Mouse (Mus musculus): ENCODE results near the gene Gpr152. TPM values are rescaled to one million over a fixed set of nuclear protein-coding genes. Genes with fewer than 3 reads are reported as not detected.
A peak's percentile ranks its signal among the peaks of the same experiment; 100 is the strongest.

The Gpr152 gene
- total RNA-seq, 1 experiment from 2014 or later: not detected

- peak; percentile 94 for ATAC-seq (replicated peaks; ENCODE audit: insufficient number of reproducible peaks, low FRiP score, low TSS enrichment, poor library complexity, severe bottlenecking)
Measured at GRCm38 (mm10) chr19:4162646-4163542, 23.3 kb downstream of the Gpr152 start, which contains the start of gene Rps6kb2. Gene Rps6kb2 (minus strand): TSS chr19:4163354.

DNA sequence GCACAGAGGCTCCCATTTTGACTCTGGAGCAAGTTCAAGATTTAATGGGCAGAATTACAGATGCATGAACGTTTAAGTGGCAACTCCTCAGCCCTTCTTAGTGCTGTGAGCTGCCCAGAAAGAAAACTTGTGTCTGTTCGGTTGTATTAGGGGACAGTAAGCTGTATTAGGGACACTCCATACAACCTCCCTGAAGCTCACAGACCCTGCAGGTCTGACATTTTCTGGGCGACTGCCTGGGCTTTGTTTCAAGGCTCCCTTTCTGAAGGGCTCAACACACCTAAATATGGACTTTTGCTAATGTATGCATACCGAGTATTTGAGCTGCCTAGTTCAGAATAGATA is 23.9 kb downstream of the Gpr152 start:
- ATAC-seq (replicated peaks; ENCODE audit: insufficient number of reproducible peaks, low FRiP score, low TSS enrichment, poor library complexity, severe bottlenecking): no peak

DNA sequence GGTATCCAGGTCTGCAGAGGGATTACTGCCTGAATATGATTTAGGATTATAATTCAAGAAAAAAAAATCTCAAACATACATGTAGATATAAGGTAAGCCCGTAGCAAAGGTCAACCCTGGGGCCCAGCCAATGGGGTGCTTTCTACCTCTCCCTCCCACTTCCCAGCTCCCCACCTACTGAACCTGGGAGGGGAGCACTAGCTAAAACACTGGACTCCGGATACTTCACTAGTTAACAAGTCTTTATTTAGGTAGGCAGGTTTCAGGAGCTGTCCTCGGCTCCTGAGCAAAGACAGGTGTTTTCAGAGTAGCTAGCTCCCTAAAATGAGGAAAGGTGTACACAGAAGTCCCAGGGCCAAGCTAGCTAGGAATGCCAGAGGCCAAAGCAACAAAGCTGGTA is 24.5 kb downstream of the Gpr152 start:
- ATAC-seq (replicated peaks; ENCODE audit: insufficient number of reproducible peaks, low FRiP score, low TSS enrichment, poor library complexity, severe bottlenecking): no peak

GRCm38 (mm10) chr19:4164721-4165120 is 25.1 kb downstream of the Gpr152 start:
- ATAC-seq (replicated peaks; ENCODE audit: insufficient number of reproducible peaks, low FRiP score, low TSS enrichment, poor library complexity, severe bottlenecking): no peak

- ATAC-seq (replicated peaks; ENCODE audit: insufficient number of reproducible peaks, low FRiP score, low TSS enrichment, poor library complexity, severe bottlenecking): no peak
Measured at GRCm38 (mm10) chr19:4166678-4167476, 27.3 kb downstream of the Gpr152 start.

DNA sequence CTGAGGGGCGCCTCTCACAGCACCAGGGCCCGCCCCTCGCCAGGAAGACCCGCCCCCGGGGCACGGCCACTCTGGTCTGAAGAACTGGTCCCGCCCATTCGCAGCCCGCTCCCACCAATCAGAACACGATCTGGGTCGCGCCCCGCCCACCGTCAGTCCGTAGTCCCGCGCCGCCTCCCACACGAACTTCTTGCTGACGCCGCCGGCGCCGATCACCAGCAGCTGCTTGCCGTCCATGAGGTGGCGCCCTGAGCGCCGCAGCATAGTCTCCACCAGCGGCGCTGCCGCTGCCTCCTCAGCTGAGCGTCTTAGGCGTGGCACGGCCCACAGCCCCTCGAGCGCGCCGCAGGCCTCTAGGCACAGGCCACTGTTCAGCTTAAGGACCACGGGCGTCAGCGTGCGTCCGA is 29.8 kb downstream of the Gpr152 start:
- ATAC-seq (replicated peaks; ENCODE audit: insufficient number of reproducible peaks, low FRiP score, low TSS enrichment, poor library complexity, severe bottlenecking): peak; percentile 88

DNA sequence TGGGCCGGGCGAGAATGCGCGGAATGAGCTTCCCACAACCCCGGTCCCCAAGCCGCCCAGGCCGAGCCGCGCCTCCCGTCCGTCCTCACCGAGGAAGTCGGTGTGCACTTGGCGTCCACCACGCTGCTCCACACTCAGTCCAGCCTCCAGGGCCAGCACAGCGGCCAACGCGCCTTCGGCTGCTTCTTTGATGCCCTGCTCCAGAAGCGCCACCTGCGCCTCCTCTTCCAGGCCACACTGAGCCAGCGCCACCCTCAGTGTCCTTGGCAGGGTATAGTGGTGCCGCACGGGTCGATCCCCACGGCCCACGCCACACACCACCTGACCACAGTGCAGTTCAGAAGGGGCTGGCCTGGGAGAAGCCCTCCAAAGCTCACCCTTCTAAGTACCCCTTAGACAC is 30.2 kb downstream of the Gpr152 start:
- no peak for ATAC-seq (replicated peaks; ENCODE audit: insufficient number of reproducible peaks, low FRiP score, low TSS enrichment, poor library complexity, severe bottlenecking)

GRCm38 (mm10) chr19:4170723-4171392 is 31.3 kb downstream of the Gpr152 start:
- ATAC-seq (replicated peaks; ENCODE audit: insufficient number of reproducible peaks, low FRiP score, low TSS enrichment, poor library complexity, severe bottlenecking): no peak

DNA sequence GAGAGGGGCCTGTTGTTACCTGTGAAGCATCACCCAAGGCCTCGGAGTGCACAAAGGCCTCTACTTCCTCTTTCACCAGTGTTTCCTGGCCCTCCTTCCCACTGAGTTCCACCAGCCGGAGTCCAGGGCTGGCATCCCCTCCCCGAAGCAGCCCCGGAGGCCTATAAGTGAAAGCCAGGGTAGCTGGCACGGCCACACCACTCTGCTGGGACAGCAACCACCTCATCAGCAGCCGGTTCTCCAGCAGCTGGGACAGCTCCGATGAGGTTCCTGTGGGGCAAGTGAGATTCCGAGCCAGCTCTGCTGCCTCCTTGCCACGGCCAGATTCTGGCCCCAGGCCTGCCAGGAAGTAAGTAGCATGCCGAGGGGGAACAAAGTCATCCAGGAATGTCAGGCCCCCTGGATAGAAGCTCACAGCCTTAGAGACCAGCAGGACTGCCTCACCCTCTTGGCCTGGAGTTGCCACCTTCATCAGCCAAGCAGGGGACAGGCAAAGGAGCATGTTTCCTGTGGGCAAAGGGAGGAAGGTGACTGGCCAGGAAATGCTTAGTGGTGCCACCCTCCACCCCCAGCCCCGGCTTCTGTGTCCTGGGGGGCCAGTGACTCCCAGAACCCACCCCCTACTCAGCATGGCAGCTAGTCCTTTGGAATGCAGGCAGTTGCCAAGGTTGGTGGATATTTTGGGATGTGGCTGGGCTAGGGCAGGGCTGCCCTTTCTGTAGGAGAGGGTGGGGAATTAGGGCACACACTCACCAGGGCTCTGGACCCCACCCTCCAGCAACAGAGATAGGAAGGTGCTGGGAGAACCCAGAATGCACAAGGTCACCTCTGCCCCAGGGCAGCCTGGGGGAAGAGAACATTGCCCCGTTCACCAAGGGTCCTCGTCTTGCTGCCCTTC is 32.1 kb downstream of the Gpr152 start:
- ATAC-seq (replicated peaks; ENCODE audit: insufficient number of reproducible peaks, low FRiP score, low TSS enrichment, poor library complexity, severe bottlenecking): peak; percentile 9; the same call in 1 of the 2 replicates

- ATAC-seq (replicated peaks; ENCODE audit: insufficient number of reproducible peaks, low FRiP score, low TSS enrichment, poor library complexity, severe bottlenecking): no peak
Measured at GRCm38 (mm10) chr19:4172925-4173324, 33.3 kb downstream of the Gpr152 start.

GRCm38 (mm10) chr19:4175368-4175947 is 35.9 kb downstream of the Gpr152 start, which contains the start of gene Carns1:
Gene Carns1 (minus strand): TSS chr19:4175479.
- no peak for ATAC-seq (replicated peaks; ENCODE audit: insufficient number of reproducible peaks, low FRiP score, low TSS enrichment, poor library complexity, severe bottlenecking)

- no peak for ATAC-seq (replicated peaks; ENCODE audit: insufficient number of reproducible peaks, low FRiP score, low TSS enrichment, poor library complexity, severe bottlenecking)
Measured at GRCm38 (mm10) chr19:4180411-4180810, 40.8 kb downstream of the Gpr152 start.

DNA sequence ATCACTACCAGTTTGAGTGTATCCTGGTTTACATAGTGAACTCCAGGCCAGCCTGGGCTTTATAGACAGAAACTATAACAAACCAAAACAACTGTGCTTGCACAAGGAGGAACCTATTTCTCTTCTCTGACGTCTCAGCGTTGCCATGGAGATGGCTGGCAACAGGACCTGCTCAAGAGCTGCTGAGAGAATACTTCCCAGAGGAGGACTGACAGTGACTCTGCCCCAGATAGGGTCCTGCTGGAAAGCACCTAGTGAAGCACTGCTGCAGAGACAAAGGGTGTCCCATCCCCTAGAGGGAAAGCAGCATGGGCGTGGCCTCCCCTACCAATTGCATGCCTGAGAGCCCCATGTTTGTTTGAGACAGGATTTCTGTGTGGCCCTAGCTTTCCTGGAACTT is 42.3 kb downstream of the Gpr152 start:
- ATAC-seq (replicated peaks; ENCODE audit: insufficient number of reproducible peaks, low FRiP score, low TSS enrichment, poor library complexity, severe bottlenecking): peak; percentile 88

DNA sequence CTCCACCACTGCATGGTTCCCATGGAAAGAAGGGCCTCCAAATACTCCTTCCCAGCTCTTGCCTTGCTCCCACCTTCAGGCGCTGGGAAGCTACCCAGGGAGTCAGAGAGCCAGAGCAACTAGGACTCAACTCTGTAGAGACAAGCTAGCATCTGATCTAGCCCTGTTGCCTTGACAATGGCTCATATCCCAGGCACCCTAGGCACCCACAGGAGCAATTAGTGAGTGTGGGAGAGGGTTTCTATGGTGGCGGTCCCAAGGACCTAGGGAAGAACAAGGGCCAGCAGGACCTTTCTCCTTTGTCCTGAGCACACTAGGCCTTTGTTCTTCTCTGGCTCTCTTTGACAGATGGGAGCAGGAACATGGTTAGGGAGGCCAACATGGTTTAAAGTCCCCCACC is 44.1 kb downstream of the Gpr152 start:
- ATAC-seq (replicated peaks; ENCODE audit: insufficient number of reproducible peaks, low FRiP score, low TSS enrichment, poor library complexity, severe bottlenecking): no peak

DNA sequence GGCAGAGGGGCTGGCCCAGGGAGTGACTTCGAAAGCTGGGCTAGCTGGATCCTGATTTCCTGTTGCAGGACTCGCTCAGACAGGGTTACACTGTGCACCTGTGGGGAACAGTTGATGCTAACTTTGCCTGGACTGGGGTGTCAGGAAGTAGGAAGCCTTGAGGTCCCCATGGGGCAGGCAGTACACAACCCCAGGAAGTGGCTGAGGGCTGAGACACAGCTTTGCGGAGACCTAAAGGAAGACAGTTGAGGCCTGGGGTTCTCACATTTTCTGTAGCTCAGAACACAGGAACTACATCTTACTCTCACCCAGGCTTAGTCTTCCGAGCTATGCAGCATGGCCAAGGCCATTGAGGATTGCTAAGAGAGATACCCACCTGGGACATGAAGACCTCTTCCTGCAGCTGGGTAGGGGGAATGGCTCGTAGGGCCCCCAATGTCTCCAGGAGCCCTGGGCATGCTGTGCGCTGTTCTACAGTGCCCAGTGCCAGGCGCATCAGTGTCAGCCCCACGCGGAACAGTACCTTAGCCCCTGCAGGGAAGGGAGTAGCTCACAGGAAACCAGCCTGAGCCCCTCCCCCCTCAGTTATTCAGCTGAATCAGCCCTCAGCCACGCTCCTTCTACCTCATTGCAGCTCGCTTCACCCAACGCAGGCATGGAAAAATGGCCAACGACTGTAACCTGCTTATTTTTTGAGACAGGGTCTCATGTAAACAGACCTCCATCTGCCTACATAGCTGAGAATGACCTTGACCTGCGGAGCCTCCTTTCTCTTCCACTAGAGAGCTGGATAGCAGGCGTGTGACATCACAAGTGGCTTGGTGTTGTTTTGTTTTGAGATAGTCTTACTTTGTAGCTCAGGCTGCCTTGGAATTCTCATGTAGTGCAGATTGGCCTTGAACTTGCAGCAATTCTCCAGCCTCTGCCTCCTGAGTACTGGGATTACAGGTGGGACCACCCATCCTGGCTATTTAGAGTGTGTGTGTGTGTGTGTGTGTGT is 45.7 kb downstream of the Gpr152 start:
- ATAC-seq (replicated peaks; ENCODE audit: insufficient number of reproducible peaks, low FRiP score, low TSS enrichment, poor library complexity, severe bottlenecking): peak; percentile 23; the same call in 1 of the 2 replicates

DNA sequence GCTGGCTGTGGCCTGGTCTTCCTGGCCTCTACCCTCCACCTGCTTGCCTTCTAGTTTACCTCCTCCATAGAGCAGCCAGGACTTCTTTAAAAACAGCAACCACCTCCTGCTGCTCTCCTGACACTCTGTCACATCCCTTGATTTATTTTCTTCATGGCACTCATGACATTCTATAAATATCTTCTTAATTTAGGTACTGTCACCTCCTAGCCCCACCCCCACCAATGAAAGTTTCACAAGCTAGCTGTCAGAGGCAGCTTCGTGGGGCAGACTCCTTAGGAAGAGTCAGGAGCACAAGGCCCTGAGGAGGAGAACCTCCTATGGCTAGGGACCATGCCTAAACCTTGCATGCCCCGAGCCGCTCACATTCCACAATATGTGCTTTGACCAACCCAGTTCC is 47.7 kb downstream of the Gpr152 start:
- ATAC-seq (replicated peaks; ENCODE audit: insufficient number of reproducible peaks, low FRiP score, low TSS enrichment, poor library complexity, severe bottlenecking): no peak
